Mouse (Mus musculus): Measurements from ENCODE around the gene Bmp8a.
"Not testable (repeated sequence)": the region's sequence is repeated elsewhere in the genome, so short reads cannot be mapped to it uniquely, and the experiment has no call there.

Bmp8a gene

GRCm38 (mm10) chr4:123331326-123331725, 11.7 kb downstream of the Bmp8a start:
- DNase-seq (ENCODE audit: low spot score), result no peak

GRCm38 (mm10) chr4:123328946-123329345, 14.1 kb downstream of the Bmp8a start:
- DNase-seq (ENCODE audit: low spot score), result no peak

GRCm38 (mm10) chr4:123327630-123328029, 15.4 kb downstream of the Bmp8a start:
- DNase-seq (ENCODE audit: low spot score), result no peak

- DNase-seq (ENCODE audit: low spot score), result no peak
Measured at GRCm38 (mm10) chr4:123326087-123326486, 17.0 kb downstream of the Bmp8a start.

GRCm38 (mm10) chr4:123323534-123323933, 19.5 kb downstream of the Bmp8a start, which contains the start of gene Oxct2a:
Gene Oxct2a, minus strand, starts transcription at chr4:123323634.
- no peak for DNase-seq (ENCODE audit: low spot score)

- DNase-seq (ENCODE audit: low spot score), result not testable (repeated sequence)
Measured at GRCm38 (mm10) chr4:123322910-123323309, 20.1 kb downstream of the Bmp8a start.

GRCm38 (mm10) chr4:123314497-123314896, 28.6 kb downstream of the Bmp8a start:
- DNase-seq (ENCODE audit: low spot score), result no peak

GRCm38 (mm10) chr4:123313010-123313409, 30.0 kb downstream of the Bmp8a start:
- no peak for DNase-seq (ENCODE audit: low spot score)

GRCm38 (mm10) chr4:123311845-123312244, 31.2 kb downstream of the Bmp8a start:
- no peak for DNase-seq (ENCODE audit: low spot score)

GRCm38 (mm10) chr4:123308292-123308691, 34.8 kb downstream of the Bmp8a start:
- DNase-seq (ENCODE audit: low spot score), result no peak

GRCm38 (mm10) chr4:123306999-123307398, 36.1 kb downstream of the Bmp8a start:
- no peak for DNase-seq (ENCODE audit: low spot score)

- DNase-seq (ENCODE audit: low spot score), result peak; percentile 31
Measured at GRCm38 (mm10) chr4:123305789-123306188, 37.3 kb downstream of the Bmp8a start.

- DNase-seq (ENCODE audit: low spot score), result no peak
Measured at GRCm38 (mm10) chr4:123298980-123299670, 43.9 kb downstream of the Bmp8a start.

GRCm38 (mm10) chr4:123298226-123298625, 44.8 kb downstream of the Bmp8a start:
- no peak for DNase-seq (ENCODE audit: low spot score)

- no peak for DNase-seq (ENCODE audit: low spot score)
Measured at GRCm38 (mm10) chr4:123297195-123297960, 45.7 kb downstream of the Bmp8a start.

- no peak for DNase-seq (ENCODE audit: low spot score)
Measured at GRCm38 (mm10) chr4:123296148-123296534, 46.9 kb downstream of the Bmp8a start.

GRCm38 (mm10) chr4:123295516-123296147, 47.4 kb downstream of the Bmp8a start:
- DNase-seq (ENCODE audit: low spot score), result no peak

- DNase-seq (ENCODE audit: low spot score), result not testable (repeated sequence)
Measured at GRCm38 (mm10) chr4:123295026-123295425, 48.0 kb downstream of the Bmp8a start.

GRCm38 (mm10) chr4:123293661-123294443, 49.2 kb downstream of the Bmp8a start:
- no peak for DNase-seq (ENCODE audit: low spot score)

GRCm38 (mm10) chr4:123292989-123293388, 50.1 kb downstream of the Bmp8a start:
- no peak for DNase-seq (ENCODE audit: low spot score)

- no peak for DNase-seq (ENCODE audit: low spot score)
Measured at GRCm38 (mm10) chr4:123292390-123292789, 50.7 kb downstream of the Bmp8a start.

- no peak for DNase-seq (ENCODE audit: low spot score)
Measured at GRCm38 (mm10) chr4:123289038-123289437, 54.0 kb downstream of the Bmp8a start.

Data from T-cell, adult 2 months (primary cell).